Mouse (Mus musculus): Measurements from ENCODE around the gene Rhbdd1. TPM values are rescaled to one million over a fixed set of nuclear protein-coding genes. Genes with fewer than 3 reads are reported as not detected.

Gene Rhbdd1
- polyA plus RNA-seq, 1 experiment from 2014 or later, result 9.7 TPM

DNA sequence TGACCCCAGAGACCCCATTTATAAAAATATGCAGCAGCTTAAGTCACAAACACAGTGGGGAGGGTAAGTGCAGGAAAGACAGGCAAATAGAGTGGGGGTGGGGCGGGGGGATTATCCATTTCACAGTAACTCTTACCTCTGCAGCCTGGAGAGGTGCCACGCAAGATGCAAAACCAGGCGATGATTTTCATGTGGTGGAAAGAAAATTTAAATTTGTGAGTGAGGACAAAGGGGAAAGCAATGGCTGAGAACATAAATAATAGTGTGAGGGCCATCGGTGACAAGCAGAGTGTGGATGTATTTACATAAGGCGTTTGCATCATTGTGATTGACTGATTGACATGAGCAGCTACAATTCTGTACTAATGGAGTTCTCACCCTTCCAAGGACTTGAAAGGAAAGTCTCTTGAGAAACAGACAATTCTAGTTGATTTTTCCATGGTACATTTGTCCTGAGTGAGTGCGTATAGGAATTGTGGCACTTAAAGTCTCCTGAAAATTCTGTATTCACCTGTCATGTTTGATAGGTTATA lies 149.1 kb downstream of the Rhbdd1 start:
- WGBS, result 49% methylated on average over 6 of the region's 6 CpGs
- DNase-seq (ENCODE audit: low spot score), result no peak

DNA sequence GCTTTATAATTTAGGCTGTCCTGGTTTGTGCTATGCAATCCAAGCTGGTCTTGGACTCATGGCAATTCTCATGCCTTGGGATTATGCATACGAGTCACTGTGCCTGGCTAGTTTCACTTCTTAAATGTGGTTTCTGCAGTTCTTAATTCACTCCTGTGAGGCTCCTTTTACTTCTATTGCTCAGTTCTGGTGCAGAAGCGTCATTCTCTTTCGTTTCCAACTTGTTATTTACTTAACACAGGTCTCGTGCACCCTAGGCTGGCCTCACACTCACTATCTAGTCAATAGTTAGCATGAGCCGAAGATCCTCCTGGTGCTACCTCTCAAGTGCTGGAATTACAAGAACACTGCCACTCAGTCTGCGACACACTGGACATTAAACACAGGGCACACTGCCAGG lies 152.6 kb downstream of the Rhbdd1 start:
- no peaks in the 10 kb centered on the region for H3K27me3 ChIP-seq (ENCODE audit: insufficient read depth, poor library complexity, severe bottlenecking)
- 86% methylated on average over 6 of the region's 6 CpGs for WGBS
- peaks cover 14% of the 10 kb centered on the region for H3K4me1 ChIP-seq (replicated peaks)
- no peak for DNase-seq (ENCODE audit: low spot score)
- H3K36me3 ChIP-seq, result no peaks in the 10 kb centered on the region
- H3K4me3 ChIP-seq, result no peak overlapping the region
- no peaks in the 10 kb centered on the region for H3K9me3 ChIP-seq
- no peak overlapping the region for H3K27ac ChIP-seq

More for the DNA sequence above, 149.1 kb downstream of the Rhbdd1 start:
- Histone ChIP-seq H3K27me3 (ENCODE audit: insufficient read depth, poor library complexity, severe bottlenecking) (no peaks in the 10 kb centered on the region), H3K9me3 (no peaks in the 10 kb centered on the region), H3K4me3 (no peak overlapping the region), H3K27ac (no peak overlapping the region), H3K36me3 (no peaks in the 10 kb centered on the region), H3K4me1 (replicated peaks) (peaks cover 9% of the 10 kb centered on the region; the same call in 1 of the 2 replicates)

- Histone ChIP-seq H3K27ac (no peak overlapping the region), H3K36me3 (no peaks in the 10 kb centered on the region), H3K9me3 (no peaks in the 10 kb centered on the region), H3K4me3 (no peak overlapping the region), H3K27me3 (ENCODE audit: insufficient read depth, poor library complexity, severe bottlenecking) (no peaks in the 10 kb centered on the region), H3K4me1 (replicated peaks) (peaks cover 25% of the 10 kb centered on the region)
- no peak for DNase-seq (ENCODE audit: low spot score)
- 92% methylated on average over 10 of the region's 10 CpGs for WGBS
Measured at GRCm38 (mm10) chr1:82470516-82471225, 154.4 kb downstream of the Rhbdd1 start.

GRCm38 (mm10) chr1:82473467-82473866 lies 157.2 kb downstream of the Rhbdd1 start:
- no peak for DNase-seq (ENCODE audit: low spot score)
- H3K27me3 ChIP-seq (ENCODE audit: insufficient read depth, poor library complexity, severe bottlenecking), result no peaks in the 10 kb centered on the region
- H3K4me1 ChIP-seq (replicated peaks), result peaks cover 36% of the 10 kb centered on the region
- no peaks in the 10 kb centered on the region for H3K9me3 ChIP-seq
- no peak overlapping the region for H3K27ac ChIP-seq
- no peak overlapping the region for H3K4me3 ChIP-seq
- H3K36me3 ChIP-seq, result no peaks in the 10 kb centered on the region

GRCm38 (mm10) chr1:82474461-82474961 lies 158.3 kb downstream of the Rhbdd1 start:
- Histone ChIP-seq H3K4me1 (replicated peaks) (peaks cover 36% of the 10 kb centered on the region), H3K4me3 (no peak overlapping the region), H3K27ac (peak overlapping the region; percentile 42; the same call in 1 of the 2 replicates), H3K36me3 (no peaks in the 10 kb centered on the region), H3K27me3 (ENCODE audit: insufficient read depth, poor library complexity, severe bottlenecking) (no peaks in the 10 kb centered on the region), H3K9me3 (no peaks in the 10 kb centered on the region)
- DNase-seq (ENCODE audit: low spot score), result peak; percentile 16
- WGBS, result 20% methylated on average over 4 of the region's 4 CpGs

- no peak for DNase-seq (ENCODE audit: low spot score)
- Histone ChIP-seq H3K4me3 (no peak overlapping the region), H3K4me1 (replicated peaks) (peaks cover 36% of the 10 kb centered on the region), H3K27me3 (ENCODE audit: insufficient read depth, poor library complexity, severe bottlenecking) (no peaks in the 10 kb centered on the region), H3K36me3 (no peaks in the 10 kb centered on the region), H3K27ac (no peak overlapping the region), H3K9me3 (no peaks in the 10 kb centered on the region)
- 45% methylated on average over 5 of the region's 5 CpGs for WGBS
Measured at GRCm38 (mm10) chr1:82475254-82475653, 159.0 kb downstream of the Rhbdd1 start.

GRCm38 (mm10) chr1:82475821-82476220 lies 159.6 kb downstream of the Rhbdd1 start:
- DNase-seq (ENCODE audit: low spot score), result no peak
- H3K27ac ChIP-seq, result no peak overlapping the region
- H3K9me3 ChIP-seq, result no peaks in the 10 kb centered on the region
- H3K36me3 ChIP-seq, result no peaks in the 10 kb centered on the region
- no peaks in the 10 kb centered on the region for H3K27me3 ChIP-seq (ENCODE audit: insufficient read depth, poor library complexity, severe bottlenecking)
- peaks cover 36% of the 10 kb centered on the region for H3K4me1 ChIP-seq (replicated peaks)
- no peak overlapping the region for H3K4me3 ChIP-seq
- 67% methylated on average over 4 of the region's 4 CpGs for WGBS

DNA sequence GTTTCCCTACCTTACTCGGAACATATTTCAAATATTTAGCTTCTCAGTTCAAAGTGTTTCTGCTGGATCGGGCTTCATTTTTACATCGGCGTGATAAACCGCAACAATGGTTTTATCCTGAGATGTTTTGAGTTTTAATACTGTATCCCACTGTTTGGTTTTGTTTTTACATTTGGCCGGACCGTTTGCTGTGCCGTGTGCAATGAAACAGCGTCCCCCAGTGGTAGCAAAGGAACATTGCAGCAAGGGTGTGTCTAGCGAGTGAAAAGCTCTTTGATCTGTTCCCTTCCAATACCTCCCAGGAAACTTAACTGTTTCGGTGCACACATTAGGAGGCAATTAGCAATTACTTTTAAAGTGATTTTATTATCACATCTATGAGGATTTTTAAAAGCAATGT lies 160.0 kb downstream of the Rhbdd1 start:
- Histone ChIP-seq H3K4me3 (no peak overlapping the region), H3K27ac (no peak overlapping the region), H3K27me3 (ENCODE audit: insufficient read depth, poor library complexity, severe bottlenecking) (no peaks in the 10 kb centered on the region), H3K9me3 (no peaks in the 10 kb centered on the region), H3K36me3 (no peaks in the 10 kb centered on the region), H3K4me1 (replicated peaks) (peaks cover 36% of the 10 kb centered on the region)
- DNase-seq (ENCODE audit: low spot score), result peak; percentile 43
- 47% methylated on average over 11 of the region's 11 CpGs for WGBS

- H3K27me3 ChIP-seq (ENCODE audit: insufficient read depth, poor library complexity, severe bottlenecking), result no peaks in the 10 kb centered on the region
- no peak overlapping the region for H3K4me3 ChIP-seq
- H3K27ac ChIP-seq, result no peak overlapping the region
- H3K36me3 ChIP-seq, result no peaks in the 10 kb centered on the region
- peaks cover 36% of the 10 kb centered on the region for H3K4me1 ChIP-seq (replicated peaks)
- WGBS, result 25% methylated on average over 9 of the region's 9 CpGs
- DNase-seq (ENCODE audit: low spot score), result peak; percentile 61
- no peaks in the 10 kb centered on the region for H3K9me3 ChIP-seq
Measured at GRCm38 (mm10) chr1:82476746-82477145, 160.5 kb downstream of the Rhbdd1 start.

DNA sequence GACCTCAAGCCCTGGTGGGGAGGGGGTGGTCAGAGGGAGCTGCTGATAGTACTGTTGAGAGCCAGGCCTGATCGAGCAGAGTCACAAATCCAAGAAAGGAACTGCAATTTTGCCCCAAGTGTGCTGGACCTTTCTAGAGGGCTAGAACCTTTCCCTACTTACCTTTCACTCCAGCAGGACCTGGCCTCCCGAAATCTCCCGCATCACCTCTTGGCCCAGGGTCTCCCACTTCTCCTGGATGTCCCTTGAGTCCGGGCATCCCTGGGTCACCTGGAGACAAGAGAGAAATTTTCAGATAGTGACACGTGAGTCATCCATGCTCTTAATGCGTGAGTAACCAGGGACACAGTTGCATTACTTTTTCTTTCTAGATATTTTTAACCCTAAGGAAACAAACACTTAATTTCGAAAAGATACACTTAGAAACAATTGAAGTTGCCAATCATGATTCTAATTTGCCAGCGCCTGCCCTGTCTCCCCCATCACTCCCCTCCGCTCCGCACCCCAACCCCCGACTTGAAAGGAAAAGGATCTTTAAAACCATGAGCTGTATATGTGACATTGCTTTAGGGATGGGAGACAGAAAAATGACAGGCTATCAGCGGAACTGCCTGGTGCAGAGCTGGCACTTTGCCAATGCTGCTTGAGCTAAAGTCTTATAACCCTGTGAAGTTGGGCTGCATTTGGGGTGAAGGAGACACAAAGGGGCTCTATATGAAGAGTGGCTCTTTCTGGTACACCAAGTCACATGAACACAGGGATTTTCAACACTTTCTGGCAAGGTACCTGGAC lies 163.6 kb downstream of the Rhbdd1 start:
- WGBS, result 88% methylated on average over 12 of the region's 12 CpGs
- no peak overlapping the region for H3K27ac ChIP-seq
- no peaks in the 10 kb centered on the region for H3K9me3 ChIP-seq
- H3K27me3 ChIP-seq (ENCODE audit: insufficient read depth, poor library complexity, severe bottlenecking), result no peaks in the 10 kb centered on the region
- H3K4me1 ChIP-seq (replicated peaks), result peaks cover 19% of the 10 kb centered on the region
- no peak overlapping the region for H3K4me3 ChIP-seq
- H3K36me3 ChIP-seq, result no peaks in the 10 kb centered on the region
- DNase-seq (ENCODE audit: low spot score), result no peak

DNA sequence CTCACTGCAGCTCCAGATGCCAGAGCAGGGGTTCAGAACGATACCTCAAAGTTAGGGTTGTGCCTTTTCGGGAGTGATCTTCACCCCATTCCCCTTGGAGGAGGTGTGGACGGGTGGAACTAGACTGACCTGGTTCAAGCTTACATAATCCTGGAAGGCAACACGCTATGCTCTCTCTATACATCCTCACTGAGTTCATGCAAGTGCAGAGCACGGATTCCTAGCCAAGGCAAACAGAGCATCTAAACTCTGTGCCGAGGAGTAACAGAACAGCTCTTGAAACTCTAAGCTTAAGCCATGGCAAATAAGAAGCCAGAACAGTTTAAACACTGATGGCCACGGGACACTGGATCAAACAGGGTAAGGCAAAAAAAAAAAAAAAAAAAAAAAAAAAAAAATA lies 166.1 kb downstream of the Rhbdd1 start:
- H3K27me3 ChIP-seq (ENCODE audit: insufficient read depth, poor library complexity, severe bottlenecking), result no peaks in the 10 kb centered on the region
- 88% methylated on average over 7 of the region's 7 CpGs for WGBS
- no peak overlapping the region for H3K4me3 ChIP-seq
- no peaks in the 10 kb centered on the region for H3K36me3 ChIP-seq
- no peak overlapping the region for H3K27ac ChIP-seq
- H3K9me3 ChIP-seq, result no peaks in the 10 kb centered on the region
- no peak for DNase-seq (ENCODE audit: low spot score)
- no peaks in the 10 kb centered on the region for H3K4me1 ChIP-seq (replicated peaks)

GRCm38 (mm10) chr1:82486371-82486770 lies 170.1 kb downstream of the Rhbdd1 start:
- H3K36me3 ChIP-seq, result no peaks in the 10 kb centered on the region
- H3K4me1 ChIP-seq (replicated peaks), result no peaks in the 10 kb centered on the region
- no peak for DNase-seq (ENCODE audit: low spot score)
- 83% methylated on average over 4 of the region's 4 CpGs for WGBS
- H3K4me3 ChIP-seq, result no peak overlapping the region
- H3K27ac ChIP-seq, result no peak overlapping the region
- H3K27me3 ChIP-seq (ENCODE audit: insufficient read depth, poor library complexity, severe bottlenecking), result no peaks in the 10 kb centered on the region
- H3K9me3 ChIP-seq, result no peaks in the 10 kb centered on the region

DNA sequence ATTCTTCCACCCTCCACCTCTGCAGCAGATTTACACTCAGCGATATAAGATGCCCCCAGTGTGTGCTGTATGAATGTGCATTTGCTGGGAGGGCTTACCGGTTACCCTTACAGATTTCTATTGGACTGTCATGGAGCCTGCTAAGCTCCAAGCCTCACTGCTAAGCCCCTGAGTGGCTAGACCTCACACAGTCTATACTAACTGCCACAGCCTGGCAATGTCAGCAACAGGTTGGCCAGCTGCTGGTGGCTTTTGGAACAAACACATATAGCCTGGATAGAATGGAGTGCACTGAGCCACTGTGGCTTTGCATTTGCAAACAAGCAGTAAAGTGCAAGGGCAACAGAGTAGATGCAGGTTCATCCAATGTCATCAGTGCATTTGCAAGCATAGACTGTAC lies 175.7 kb downstream of the Rhbdd1 start:
- Histone ChIP-seq H3K4me1 (replicated peaks) (no peaks in the 10 kb centered on the region), H3K9me3 (no peaks in the 10 kb centered on the region), H3K27ac (no peak overlapping the region), H3K4me3 (no peak overlapping the region), H3K36me3 (no peaks in the 10 kb centered on the region), H3K27me3 (ENCODE audit: insufficient read depth, poor library complexity, severe bottlenecking) (no peaks in the 10 kb centered on the region)
- WGBS, result 85% methylated on average over 2 of the region's 2 CpGs
- no peak for DNase-seq (ENCODE audit: low spot score)

Data from hindbrain, embryonic 10.5 days (tissue).